Mouse (Mus musculus) WW6 (cell line): ENCODE measurements around the gene Capn1.
"Not testable (repeated sequence)": the region's sequence is repeated elsewhere in the genome, so short reads cannot be mapped to it uniquely, and the experiment has no call there.

Experiments used
- DNase-seq: peaks from one replicate; pipeline ENCODE4 v3.0.0-alpha.2; 2013; ENCODE audit warnings: low read depth, low spot score

Capn1 gene

GRCm38 (mm10) chr19:6015511-6016315 is at the start of gene Capn1:
Capn1 (minus strand) TSS chr19:6015897.
- no peak for DNase-seq

- no peak for DNase-seq
These were observed 47.4 kb upstream of the Capn1 start for GRCm38 (mm10) chr19:6063081-6063480.

- DNase-seq = no peak
These were observed 46.7 kb upstream of the Capn1 start for GRCm38 (mm10) chr19:6062418-6062817.

GRCm38 (mm10) chr19:6061641-6062302 is 46.1 kb upstream of the Capn1 start:
- DNase-seq = no peak

- peak; percentile 75 for DNase-seq
These were observed 45.4 kb upstream of the Capn1 start, which contains the start of gene Znhit2 for GRCm38 (mm10) chr19:6061021-6061533. Znhit2 (plus strand) TSS chr19:6061192.

- DNase-seq = no peak
These were observed 43.3 kb upstream of the Capn1 start for GRCm38 (mm10) chr19:6058966-6059365.

GRCm38 (mm10) chr19:6058513-6058912 is 42.8 kb upstream of the Capn1 start:
- no peak for DNase-seq

- DNase-seq = peak; percentile 93
These were observed 41.8 kb upstream of the Capn1 start, which contains the start of the genes Mrpl49 and Fau for GRCm38 (mm10) chr19:6057313-6058096. Mrpl49 (minus strand) TSS chr19:6057785. Fau (plus strand) TSS chr19:6057844.

- DNase-seq = no peak
These were observed 41.0 kb upstream of the Capn1 start for GRCm38 (mm10) chr19:6056696-6057095.

GRCm38 (mm10) chr19:6054296-6054695 is 38.6 kb upstream of the Capn1 start:
- no peak for DNase-seq

GRCm38 (mm10) chr19:6052516-6052915 is 36.8 kb upstream of the Capn1 start:
- no peak for DNase-seq

GRCm38 (mm10) chr19:6048681-6049410 is 33.1 kb upstream of the Capn1 start:
- DNase-seq = no peak

- DNase-seq = no peak
These were observed 32.1 kb upstream of the Capn1 start for GRCm38 (mm10) chr19:6047899-6048166.

GRCm38 (mm10) chr19:6047154-6047898 is 31.6 kb upstream of the Capn1 start:
- DNase-seq = no peak

GRCm38 (mm10) chr19:6046294-6047153 is 30.8 kb upstream of the Capn1 start, which contains the start of gene Syvn1:
Syvn1 (plus strand) TSS chr19:6046576.
- DNase-seq = no peak

- DNase-seq = no peak
These were observed 29.9 kb upstream of the Capn1 start for GRCm38 (mm10) chr19:6045366-6046293.

- DNase-seq = not testable (repeated sequence)
These were observed 28.4 kb upstream of the Capn1 start for GRCm38 (mm10) chr19:6044102-6044501.

GRCm38 (mm10) chr19:6042293-6042692 is 26.6 kb upstream of the Capn1 start:
- DNase-seq = no peak
